Mouse (Mus musculus) adrenal gland, postnatal 4 days (tissue): ENCODE data around the gene Parp4. TPM values are rescaled to one million over a fixed set of nuclear protein-coding genes. Genes with fewer than 3 reads are reported as not detected.

Source experiments
- DNase-seq, 2 experiments: peaks; one replicate each; pipeline ENCODE4 v3.0.0; 2021 to 2022; ENCODE audit warnings: low spot score in 2 of 2, mixed read lengths in 2 of 2
- total RNA-seq, 2 experiments: library from RNA; stranded (reverse); gene quantifications; 2 replicates each; pipeline ENCODE4 v1.2.3; 2021

Parp4 gene
- total RNA-seq, 2 experiments from 2014 or later = 27.1 to 31.8 TPM

GRCm38 (mm10) chr14:56605136-56605535 lies 29.7 kb downstream of the Parp4 start:
- DNase-seq = no peak

- no peak for DNase-seq
Measured at GRCm38 (mm10) chr14:56613212-56613611, 37.8 kb downstream of the Parp4 start.

GRCm38 (mm10) chr14:56617470-56617869 lies 42.1 kb downstream of the Parp4 start:
- DNase-seq = no peak

- DNase-seq = no peak
Measured at GRCm38 (mm10) chr14:56620425-56620824, 45.0 kb downstream of the Parp4 start.

GRCm38 (mm10) chr14:56626202-56626601 lies 50.8 kb downstream of the Parp4 start:
- no peak for DNase-seq

- no peak for DNase-seq
Measured at GRCm38 (mm10) chr14:56628336-56628735, 52.9 kb downstream of the Parp4 start.

GRCm38 (mm10) chr14:56631109-56631508 lies 55.7 kb downstream of the Parp4 start:
- DNase-seq = no peak

- no peak for DNase-seq
Measured at GRCm38 (mm10) chr14:56647206-56647605, 71.8 kb downstream of the Parp4 start.

- no peak for DNase-seq
Measured at GRCm38 (mm10) chr14:56649448-56649847, 74.0 kb downstream of the Parp4 start.

GRCm38 (mm10) chr14:56665651-56666050 lies 90.2 kb downstream of the Parp4 start:
- no peak for DNase-seq

- no peak for DNase-seq
Measured at GRCm38 (mm10) chr14:56666909-56667308, 91.5 kb downstream of the Parp4 start.

- peak; percentile 98 for DNase-seq
Measured at GRCm38 (mm10) chr14:56667969-56668802, 92.8 kb downstream of the Parp4 start, which contains the start of gene Mphosph8. Gene Mphosph8, plus strand, starts transcription at chr14:56668248.

GRCm38 (mm10) chr14:56669046-56669620 lies 93.7 kb downstream of the Parp4 start:
- DNase-seq = no peak

- no peak for DNase-seq
Measured at GRCm38 (mm10) chr14:56685426-56685825, 110.0 kb downstream of the Parp4 start.

GRCm38 (mm10) chr14:56689116-56689515 lies 113.7 kb downstream of the Parp4 start:
- no peak for DNase-seq

- no peak for DNase-seq
Measured at GRCm38 (mm10) chr14:56689766-56690165, 114.3 kb downstream of the Parp4 start.

- no peak for DNase-seq
Measured at GRCm38 (mm10) chr14:56695495-56695894, 120.1 kb downstream of the Parp4 start.

GRCm38 (mm10) chr14:56697836-56698235 lies 122.4 kb downstream of the Parp4 start:
- no peak for DNase-seq

- no peak for DNase-seq
Measured at GRCm38 (mm10) chr14:56702644-56703043, 127.2 kb downstream of the Parp4 start.

GRCm38 (mm10) chr14:56705687-56706086 lies 130.3 kb downstream of the Parp4 start:
- no peak for DNase-seq
